Mouse (Mus musculus) testis, adult 2 months (tissue): ENCODE measurements around the gene Magi1. TPM values are rescaled to one million over a fixed set of nuclear protein-coding genes. Genes with fewer than 3 reads are reported as not detected.

Experiments
- H3K27ac ChIP-seq: fragments of 200-500 bp; 2 replicates; pipeline ENCODE4 v1.5.1; 2012; ENCODE audit warnings: low read depth, low read length; ENCODE audit not compliant: control insufficient read depth, insufficient read depth
- H3K27me3 ChIP-seq: fragments of 200-500 bp; 2 replicates; pipeline ENCODE4 v1.6.1; 2012; ENCODE audit warnings: mild to moderate bottlenecking, low read length, moderate library complexity; ENCODE audit not compliant: control insufficient read depth, insufficient read depth
- H3K36me3 ChIP-seq: fragments of 200-500 bp; 2 replicates; pipeline ENCODE4 v1.6.1; 2012; ENCODE audit warnings: mild to moderate bottlenecking, low read length; ENCODE audit not compliant: control insufficient read depth, insufficient read depth
- H3K4me1 ChIP-seq: fragments of 200-500 bp; 2 replicates; pipeline ENCODE4 v1.6.1; 2012; ENCODE audit warnings: low read length; ENCODE audit not compliant: control insufficient read depth, insufficient read depth
- H3K4me3 ChIP-seq: fragments of 200-500 bp; 2 replicates; pipeline ENCODE4 v1.5.1; 2012; ENCODE audit warnings: low read depth, mild to moderate bottlenecking, low read length, moderate library complexity, mixed read lengths; ENCODE audit not compliant: control insufficient read depth
- CTCF ChIP-seq: fragments of 200-500 bp; IDR thresholded peaks from 2 replicates; pipeline ENCODE4 v1.5.1; 2012; ENCODE audit warnings: low read depth, mild to moderate bottlenecking, inconsistent platforms, low read length, moderate library complexity; ENCODE audit not compliant: control insufficient read depth, insufficient read depth, insufficient replicate concordance
- POLR2A ChIP-seq: fragments of 200-500 bp; IDR thresholded peaks from 2 replicates; pipeline ENCODE4 v1.6.1; 2012; ENCODE audit warnings: low read depth, mild to moderate bottlenecking, inconsistent platforms, low read length, moderate library complexity; ENCODE audit not compliant: control insufficient read depth
- polyA plus RNA-seq: library from polyadenylated mRNA; depleted of rRNA; stranded (reverse); fragments of >200 nt; gene quantifications from 2 replicates; pipeline ENCODE4 v1.2.3, GENCODE M21; 2012

Gene Magi1
- polyA plus RNA-seq, 1 experiment = 11.1 TPM

- TF ChIP-seq CTCF (no peak), POLR2A (no peak)
- Histone ChIP-seq H3K4me1 (no peaks in the 10 kb centered on the region), H3K27ac (no peak overlapping the region), H3K4me3 (no peak overlapping the region), H3K27me3 (no peaks in the 10 kb centered on the region), H3K36me3 (no peaks in the 10 kb centered on the region)
These were observed 386.2 kb downstream of the Magi1 start for GRCm38 (mm10) chr6:93897512-93897911.

GRCm38 (mm10) chr6:93895721-93896120 is 388.0 kb downstream of the Magi1 start:
- Histone ChIP-seq H3K4me1 (no peaks in the 10 kb centered on the region), H3K27me3 (no peaks in the 10 kb centered on the region), H3K27ac (no peak overlapping the region), H3K4me3 (no peak overlapping the region), H3K36me3 (no peaks in the 10 kb centered on the region)
- TF ChIP-seq POLR2A (no peak), CTCF (no peak)

- no peaks in the 10 kb centered on the region for H3K36me3 ChIP-seq
- no peak overlapping the region for H3K4me3 ChIP-seq
- no peaks in the 10 kb centered on the region for H3K27me3 ChIP-seq
- no peak overlapping the region for H3K27ac ChIP-seq
- TF ChIP-seq CTCF (no peak), POLR2A (no peak)
- no peaks in the 10 kb centered on the region for H3K4me1 ChIP-seq
These were observed 389.8 kb downstream of the Magi1 start for GRCm38 (mm10) chr6:93893956-93894355.

- Histone ChIP-seq H3K4me3 (no peak overlapping the region), H3K27ac (no peak overlapping the region), H3K36me3 (no peaks in the 10 kb centered on the region), H3K27me3 (no peaks in the 10 kb centered on the region), H3K4me1 (no peaks in the 10 kb centered on the region)
- TF ChIP-seq CTCF = no peak
- TF ChIP-seq POLR2A = no peak
These were observed 390.8 kb downstream of the Magi1 start for GRCm38 (mm10) chr6:93892922-93893321.

GRCm38 (mm10) chr6:93890011-93890410 is 393.7 kb downstream of the Magi1 start:
- no peaks in the 10 kb centered on the region for H3K4me1 ChIP-seq
- H3K27me3 ChIP-seq = no peaks in the 10 kb centered on the region
- no peak overlapping the region for H3K27ac ChIP-seq
- no peaks in the 10 kb centered on the region for H3K36me3 ChIP-seq
- TF ChIP-seq CTCF (no peak), POLR2A (no peak)
- no peak overlapping the region for H3K4me3 ChIP-seq

- no peaks in the 10 kb centered on the region for H3K36me3 ChIP-seq
- no peak overlapping the region for H3K4me3 ChIP-seq
- no peaks in the 10 kb centered on the region for H3K27me3 ChIP-seq
- no peak overlapping the region for H3K27ac ChIP-seq
- no peaks in the 10 kb centered on the region for H3K4me1 ChIP-seq
- no peak for TF ChIP-seq CTCF
- no peak for TF ChIP-seq POLR2A
These were observed 406.4 kb downstream of the Magi1 start for GRCm38 (mm10) chr6:93877337-93877736.

GRCm38 (mm10) chr6:93874936-93875335 is 408.8 kb downstream of the Magi1 start:
- TF ChIP-seq CTCF = no peak
- TF ChIP-seq POLR2A = no peak
- Histone ChIP-seq H3K4me1 (no peaks in the 10 kb centered on the region), H3K27me3 (no peaks in the 10 kb centered on the region), H3K27ac (no peak overlapping the region), H3K4me3 (no peak overlapping the region), H3K36me3 (no peaks in the 10 kb centered on the region)

GRCm38 (mm10) chr6:93874376-93874775 is 409.3 kb downstream of the Magi1 start:
- no peaks in the 10 kb centered on the region for H3K4me1 ChIP-seq
- H3K4me3 ChIP-seq = no peak overlapping the region
- no peak overlapping the region for H3K27ac ChIP-seq
- no peaks in the 10 kb centered on the region for H3K27me3 ChIP-seq
- no peaks in the 10 kb centered on the region for H3K36me3 ChIP-seq
- no peak for TF ChIP-seq CTCF
- TF ChIP-seq POLR2A = no peak
